Mouse (Mus musculus) thymus, adult 2 months (tissue): ENCODE measurements at regions not wholly inside any gene's neighbourhood (a gene's known extent, or its start where the extent isn't known, plus 50 kb on each side); places are given as distances from the start of the nearest gene placed in this dataset.

ENCODE experiments used
- DNase-seq: peaks from one replicate; pipeline ENCODE4 v3.0.0; 2021
- H3K27ac ChIP-seq: fragments of 200-500 bp; 2 replicates; pipeline ENCODE4 v1.5.1; 2012; ENCODE audit warnings: low read length, control low read depth; ENCODE audit not compliant: control insufficient read depth, insufficient read depth
- H3K27me3 ChIP-seq: fragments of 200-500 bp; 2 replicates; pipeline ENCODE4 v1.6.1; 2012; ENCODE audit warnings: mild to moderate bottlenecking, low read length, moderate library complexity, mixed read lengths; ENCODE audit not compliant: control insufficient read depth, insufficient read depth
- H3K36me3 ChIP-seq: fragments of 200-500 bp; 2 replicates; pipeline ENCODE4 v1.6.1; 2012; ENCODE audit warnings: mild to moderate bottlenecking, low read length, moderate library complexity; ENCODE audit not compliant: control insufficient read depth, insufficient read depth
- H3K4me1 ChIP-seq: fragments of 200-500 bp; replicated peaks from 2 replicates; pipeline ENCODE4 v1.6.1; 2012; ENCODE audit warnings: low read length; ENCODE audit not compliant: control insufficient read depth, insufficient read depth
- H3K4me3 ChIP-seq: fragments of 200-500 bp; 2 replicates; pipeline ENCODE4 v1.5.1; 2012; ENCODE audit warnings: mild to moderate bottlenecking, low read length, control low read depth, moderate library complexity; ENCODE audit not compliant: control insufficient read depth, insufficient read depth
- CTCF ChIP-seq: fragments of 200-500 bp; IDR thresholded peaks from 2 replicates; pipeline ENCODE4 v1.5.1; 2012; ENCODE audit warnings: mild to moderate bottlenecking, control low read depth, low read length, moderate library complexity, borderline replicate concordance; ENCODE audit not compliant: control insufficient read depth, poor library complexity, insufficient read depth; ENCODE audit errors: extremely low read depth
- POLR2A ChIP-seq: fragments of 200-500 bp; IDR thresholded peaks from 2 replicates; pipeline ENCODE4 v1.6.1; 2012; ENCODE audit warnings: mild to moderate bottlenecking, low read length, control low read depth, moderate library complexity; ENCODE audit not compliant: control insufficient read depth, poor library complexity, insufficient read depth; ENCODE audit errors: extremely low read depth
- WGBS: fragments of 180-500 bp; shearing (Covaris S2); methylation state at CpG from one replicate; pipeline ENCODE4 v1.1.7; 2018; 5-methylcytosine and 5-hydroxymethylcytosine counted together

GRCm38 (mm10) chr8:93740281-93740680 lies 69.5 kb upstream of the Gnao1 start:
- Histone ChIP-seq H3K36me3 (no peaks in the 10 kb centered on the region), H3K4me3 (no peak overlapping the region), H3K4me1 (no peaks in the 10 kb centered on the region), H3K27me3 (no peaks in the 10 kb centered on the region), H3K27ac (no peak overlapping the region)
- WGBS, result 89% methylated on average over 3 of the region's 3 CpGs
- DNase-seq, result no peak
- TF ChIP-seq POLR2A, result no peak

DNA sequence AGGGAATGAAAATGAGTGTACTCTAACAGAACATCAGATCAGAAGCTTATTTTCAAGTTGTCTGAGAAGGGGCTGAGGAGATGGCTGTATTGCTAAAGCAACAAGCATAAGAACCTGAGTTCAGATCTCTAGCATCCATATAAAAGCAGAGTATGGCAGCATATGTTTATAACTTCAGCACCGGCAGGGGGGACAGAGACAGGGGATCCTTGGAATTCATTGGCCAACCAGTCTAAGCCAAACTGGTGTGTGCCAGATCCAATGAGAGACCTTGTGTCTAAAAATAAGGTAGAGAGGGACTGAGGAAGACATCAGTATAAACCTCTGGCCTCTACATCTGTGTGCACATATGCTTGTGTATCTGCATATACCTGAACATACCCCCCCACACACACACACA lies 61.0 kb upstream of the Gnao1 start:
- no peaks in the 10 kb centered on the region for H3K36me3 ChIP-seq
- WGBS, result 59% methylated on average over 1 of the region's 1 CpGs
- no peak overlapping the region for H3K4me3 ChIP-seq
- no peaks in the 10 kb centered on the region for H3K4me1 ChIP-seq
- TF ChIP-seq POLR2A, result no peak
- no peak for TF ChIP-seq CTCF
- no peak overlapping the region for H3K27ac ChIP-seq
- no peaks in the 10 kb centered on the region for H3K27me3 ChIP-seq
- DNase-seq, result no peak

DNA sequence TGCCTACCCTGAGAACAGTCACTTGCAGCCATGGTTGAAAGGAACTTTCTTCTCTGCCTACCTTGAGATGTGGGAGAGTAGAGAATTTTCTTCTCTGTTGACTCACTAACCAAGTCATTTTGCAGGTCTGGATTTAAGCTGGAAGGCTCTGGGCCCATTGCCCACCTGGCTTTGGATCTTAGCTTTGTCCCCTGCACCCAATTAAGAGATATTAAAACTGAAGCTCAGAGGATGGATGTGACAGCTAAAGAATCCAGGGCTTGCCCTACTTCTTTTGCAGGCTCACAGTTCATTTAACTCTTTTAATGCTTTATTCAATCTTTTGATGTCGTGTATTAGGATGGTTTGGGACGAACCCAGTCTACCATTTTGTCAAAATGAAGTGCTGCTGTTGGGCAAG lies 58.8 kb upstream of the Gnao1 start:
- Histone ChIP-seq H3K27me3 (no peaks in the 10 kb centered on the region), H3K36me3 (no peaks in the 10 kb centered on the region), H3K27ac (no peak overlapping the region), H3K4me3 (no peak overlapping the region), H3K4me1 (no peaks in the 10 kb centered on the region)
- no peak for DNase-seq
- WGBS, result 85% methylated on average over 2 of the region's 2 CpGs
- no peak for TF ChIP-seq POLR2A
- no peak for TF ChIP-seq CTCF

DNA sequence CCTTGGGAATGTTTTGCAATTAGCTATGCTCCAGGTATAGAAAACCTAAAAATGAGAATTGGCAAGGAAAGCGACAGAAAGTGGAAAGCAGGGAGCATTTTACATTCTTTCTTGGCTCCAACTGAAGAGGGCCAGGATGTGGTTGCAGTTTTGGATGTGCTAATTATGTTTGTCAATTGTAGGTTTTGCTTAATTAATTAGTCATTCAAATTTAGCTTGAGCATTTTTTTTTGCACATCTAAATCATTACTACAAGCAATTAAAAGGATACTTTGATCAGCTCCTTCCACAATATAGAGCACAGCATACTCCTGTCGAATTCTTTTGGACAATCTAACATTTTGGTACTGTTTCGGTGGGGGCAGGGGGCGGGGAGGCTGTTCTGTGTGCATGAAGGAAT lies 53.8 kb upstream of the Gnao1 start:
- no peaks in the 10 kb centered on the region for H3K36me3 ChIP-seq
- no peaks in the 10 kb centered on the region for H3K4me1 ChIP-seq
- no peaks in the 10 kb centered on the region for H3K27me3 ChIP-seq
- 89% methylated on average over 4 of the region's 4 CpGs for WGBS
- no peak for DNase-seq
- TF ChIP-seq POLR2A (no peak), CTCF (no peak)
- H3K4me3 ChIP-seq, result no peak overlapping the region
- no peak overlapping the region for H3K27ac ChIP-seq
